Mouse (Mus musculus) testis, postnatal 14 days (tissue): ENCODE results near the gene Basp1.
"Not testable (repeated sequence)": the region's sequence is repeated elsewhere in the genome, so short reads cannot be mapped to it uniquely, and the experiment has no call there.

Experiments used
- DNase-seq: peaks from one replicate; pipeline ENCODE4 v3.0.0; 2021; ENCODE audit warnings: low spot score

Basp1 gene

DNA sequence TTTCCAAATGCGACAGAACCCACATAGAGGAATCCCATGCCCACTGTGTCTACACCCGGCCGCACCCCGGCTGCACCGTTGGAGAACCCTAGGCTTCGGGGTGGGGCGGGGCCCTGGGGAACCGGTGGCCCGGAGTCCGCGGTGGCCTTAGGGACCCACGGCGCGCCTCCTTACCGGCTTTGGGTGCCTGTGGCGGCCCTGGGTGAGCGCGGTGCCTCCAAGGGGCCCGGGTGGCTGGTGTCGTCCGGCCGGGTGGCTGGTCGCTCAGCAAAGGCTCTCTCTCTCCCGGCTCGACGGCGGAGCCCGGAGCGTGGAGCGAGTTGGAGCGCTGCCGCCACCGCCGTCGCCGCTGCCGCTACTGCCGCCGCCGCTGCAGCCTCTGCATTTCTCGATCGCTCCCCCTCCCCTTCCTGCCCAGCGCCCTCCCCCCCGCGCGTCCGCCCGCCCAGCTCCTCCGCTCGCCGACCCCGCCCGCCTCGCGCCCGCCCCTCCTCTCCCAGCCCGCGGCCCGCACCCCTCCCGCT is at the start of gene Basp1:
Gene Basp1 (minus strand): TSS at position 387 of the 524 bp plus-strand sequence.
- peak; percentile 49 for DNase-seq

- not testable (repeated sequence) for DNase-seq
Observed at GRCm38 (mm10) chr15:25463076-25463475, 49.5 kb upstream of the Basp1 start.

DNA sequence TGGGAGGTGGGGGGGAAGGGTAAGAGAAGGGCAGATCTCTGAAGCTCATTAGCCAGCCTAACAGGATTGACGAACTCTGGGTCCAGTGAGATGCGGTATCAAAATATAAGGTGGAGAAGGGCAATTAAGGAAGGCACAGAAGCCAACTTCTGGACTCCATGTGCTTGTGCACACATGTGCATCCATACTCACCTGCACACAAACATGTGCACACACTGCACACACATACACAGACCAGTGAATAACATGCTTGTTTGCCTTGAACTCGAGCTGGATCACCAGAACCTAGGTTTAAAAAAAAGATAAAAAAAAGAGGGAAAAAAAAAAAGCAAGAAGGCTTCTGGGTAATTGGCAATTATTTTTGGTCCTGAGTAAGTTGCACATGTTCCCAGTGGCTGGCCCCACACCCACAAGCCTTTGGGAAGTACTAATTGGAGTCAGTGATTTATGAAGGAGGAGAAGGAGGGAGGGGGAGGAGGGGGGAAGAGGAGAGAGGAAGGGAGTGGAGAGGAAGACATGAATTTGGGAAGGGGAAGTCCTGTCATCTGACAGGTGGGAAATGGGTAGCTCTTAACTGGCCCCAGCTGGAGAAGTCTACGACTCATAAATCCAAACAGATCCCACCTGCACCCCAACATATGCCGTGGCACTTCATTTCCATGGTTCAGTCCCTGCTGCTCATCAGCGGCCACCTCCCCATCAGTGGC is 48.6 kb upstream of the Basp1 start:
- DNase-seq, result no peak

- DNase-seq, result no peak
Observed at GRCm38 (mm10) chr15:25459901-25460300, 46.3 kb upstream of the Basp1 start.

GRCm38 (mm10) chr15:25457421-25457820 is 43.9 kb upstream of the Basp1 start:
- DNase-seq, result no peak

GRCm38 (mm10) chr15:25453538-25453937 is 40.0 kb upstream of the Basp1 start:
- no peak for DNase-seq

DNA sequence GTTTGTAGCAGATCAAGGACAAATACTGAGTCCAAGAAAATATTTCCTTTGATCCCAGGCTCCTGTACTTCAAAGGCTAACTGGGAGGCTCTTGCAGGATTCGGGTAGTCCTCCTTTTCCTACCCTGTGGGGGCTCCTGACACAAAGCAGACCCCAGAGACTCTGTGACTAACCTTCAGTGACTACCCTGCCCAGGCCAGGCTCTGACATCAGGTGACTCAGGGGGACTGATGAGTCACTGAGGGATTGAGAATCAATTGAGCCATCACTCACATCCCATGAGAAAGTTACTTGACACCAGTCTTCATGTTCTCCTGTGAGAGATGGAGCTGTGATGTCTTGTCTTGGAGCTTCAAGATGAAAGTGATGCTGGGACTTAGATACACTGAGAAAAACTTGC is 35.8 kb upstream of the Basp1 start:
- DNase-seq, result no peak

DNA sequence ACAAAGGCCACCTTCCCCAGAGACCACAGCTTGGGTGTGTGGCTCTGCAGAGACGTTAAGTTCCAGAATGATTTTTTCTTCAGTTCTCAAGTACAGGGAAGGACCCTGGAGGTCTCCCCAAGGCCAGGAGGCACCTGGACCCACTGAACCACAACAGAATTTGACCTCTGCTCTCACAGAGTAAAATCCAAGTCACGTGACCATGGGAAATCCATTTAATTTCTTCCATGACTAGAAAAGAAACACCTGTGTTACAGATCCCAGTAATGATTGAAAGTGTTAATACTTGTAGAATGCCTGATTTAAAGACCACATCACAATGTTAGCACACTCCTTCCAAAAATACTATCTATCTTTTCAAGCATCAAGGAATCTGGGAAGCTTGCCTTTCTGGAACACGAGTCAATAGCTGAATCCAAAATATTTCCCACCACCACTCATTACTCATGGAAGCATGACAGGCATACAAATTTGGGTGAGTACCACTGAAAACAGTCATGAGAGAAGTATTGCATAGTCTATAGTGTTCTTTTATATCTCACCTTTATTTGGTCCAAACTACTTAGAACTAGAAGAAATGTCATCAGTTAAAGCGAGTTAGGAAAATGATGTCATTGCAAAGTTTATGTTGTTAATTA is 35.3 kb upstream of the Basp1 start:
- DNase-seq, result no peak

- DNase-seq, result no peak
Observed at GRCm38 (mm10) chr15:25447136-25447535, 33.6 kb upstream of the Basp1 start.

GRCm38 (mm10) chr15:25446155-25446487 is 32.6 kb upstream of the Basp1 start:
- DNase-seq, result no peak

DNA sequence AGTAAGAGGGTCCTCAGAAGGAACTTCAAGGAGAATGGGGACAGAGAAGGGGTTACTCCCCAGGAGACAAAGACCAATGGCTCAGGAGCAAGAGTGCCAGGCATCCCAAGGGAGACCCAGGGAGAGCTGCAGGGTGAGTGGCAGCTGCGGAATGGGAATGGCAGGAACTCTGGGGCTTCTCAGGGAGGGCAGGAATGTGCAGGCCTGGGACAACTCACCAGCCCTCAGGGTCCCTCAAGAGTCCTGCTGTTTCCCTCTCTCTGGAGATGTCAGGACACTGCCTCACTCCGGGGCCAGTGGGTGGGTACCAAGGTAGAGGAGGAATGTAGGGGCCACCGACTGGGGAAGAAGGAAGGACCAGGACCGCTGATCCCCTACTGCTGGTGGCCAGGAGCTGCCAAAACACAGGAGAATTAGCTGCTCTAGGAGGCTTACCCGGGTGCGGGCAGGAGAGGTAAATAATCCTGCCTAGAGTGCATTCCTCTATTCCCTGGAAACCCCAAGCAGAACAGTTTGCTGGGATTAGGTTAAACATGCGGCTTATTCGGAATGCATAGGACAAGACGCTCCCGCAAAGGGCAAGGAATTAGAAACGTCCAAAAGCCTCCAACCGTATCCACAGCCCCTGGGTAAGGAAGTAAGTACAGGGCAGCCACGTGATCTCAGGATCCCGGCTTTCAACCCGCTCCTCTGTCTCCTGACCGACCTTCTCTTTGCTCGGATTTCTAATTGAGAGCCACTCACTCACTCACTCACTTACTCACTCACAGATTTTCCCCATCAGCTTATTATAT is 32.0 kb upstream of the Basp1 start:
- DNase-seq, result no peak

- DNase-seq, result no peak
Observed at GRCm38 (mm10) chr15:25444208-25444607, 30.6 kb upstream of the Basp1 start.

GRCm38 (mm10) chr15:25443140-25443790 is 29.7 kb upstream of the Basp1 start:
- no peak for DNase-seq

DNA sequence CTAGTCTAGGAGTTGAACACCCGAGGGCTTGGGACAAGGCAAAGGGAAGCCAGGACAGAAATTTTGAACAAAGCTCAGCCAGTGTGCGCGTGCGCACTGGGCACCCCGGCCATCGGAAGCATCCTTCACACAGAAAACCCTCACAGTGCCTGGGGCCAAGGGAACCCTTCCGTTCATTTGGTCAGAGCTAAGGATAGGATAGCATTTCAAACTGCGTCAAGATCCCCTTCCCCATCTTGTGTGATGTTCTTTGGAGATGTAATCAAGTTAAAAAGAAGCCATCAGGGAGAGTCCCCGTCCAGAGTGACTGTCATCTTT is 28.3 kb upstream of the Basp1 start:
- DNase-seq, result no peak

- DNase-seq, result peak; percentile 38
Observed at GRCm38 (mm10) chr15:25440991-25441867, 27.7 kb upstream of the Basp1 start.

- DNase-seq, result no peak
Observed at GRCm38 (mm10) chr15:25440317-25440716, 26.8 kb upstream of the Basp1 start.

- DNase-seq, result no peak
Observed at GRCm38 (mm10) chr15:25432341-25432740, 18.8 kb upstream of the Basp1 start.

- no peak for DNase-seq
Observed at GRCm38 (mm10) chr15:25430167-25430566, 16.6 kb upstream of the Basp1 start.

DNA sequence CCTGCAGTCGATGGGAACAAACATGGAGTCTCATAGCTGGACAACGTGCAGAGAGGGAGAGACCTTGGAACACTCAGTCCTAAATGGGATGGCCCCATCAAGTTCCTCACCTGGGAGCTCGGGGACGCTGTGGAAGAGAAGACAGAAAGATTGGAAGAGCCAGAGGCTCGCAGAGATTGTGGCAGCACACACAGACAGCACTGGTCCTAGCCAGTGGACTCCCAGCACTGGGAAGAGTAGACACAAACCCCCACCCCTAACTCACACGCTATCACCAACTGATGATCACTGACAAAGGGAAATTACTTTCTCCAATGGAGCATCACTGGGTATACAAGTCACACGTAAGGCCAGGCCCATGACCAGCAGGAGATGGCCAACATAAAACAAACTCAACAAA is 15.4 kb upstream of the Basp1 start:
- DNase-seq, result no peak

DNA sequence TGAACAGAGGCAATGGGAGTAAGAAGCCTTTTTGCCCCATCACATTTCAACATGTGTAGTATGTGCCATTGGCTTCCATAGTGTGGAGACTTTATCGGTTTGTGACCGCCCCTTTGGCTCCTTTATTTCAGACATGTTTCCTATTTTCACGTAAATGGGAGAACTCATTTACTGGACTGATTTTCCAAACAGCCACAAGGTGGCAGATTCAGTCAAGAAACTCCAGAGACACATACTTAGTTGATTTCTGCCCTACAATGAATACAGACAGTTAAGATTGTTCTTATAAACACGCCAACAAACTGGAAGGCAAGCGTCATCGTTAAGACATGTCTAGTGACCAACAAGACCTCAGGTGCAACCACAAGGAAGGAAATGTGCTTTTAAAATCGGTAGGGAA is 15.0 kb upstream of the Basp1 start:
- DNase-seq, result no peak

GRCm38 (mm10) chr15:25420266-25420665 is 6.7 kb upstream of the Basp1 start:
- DNase-seq, result no peak

DNA sequence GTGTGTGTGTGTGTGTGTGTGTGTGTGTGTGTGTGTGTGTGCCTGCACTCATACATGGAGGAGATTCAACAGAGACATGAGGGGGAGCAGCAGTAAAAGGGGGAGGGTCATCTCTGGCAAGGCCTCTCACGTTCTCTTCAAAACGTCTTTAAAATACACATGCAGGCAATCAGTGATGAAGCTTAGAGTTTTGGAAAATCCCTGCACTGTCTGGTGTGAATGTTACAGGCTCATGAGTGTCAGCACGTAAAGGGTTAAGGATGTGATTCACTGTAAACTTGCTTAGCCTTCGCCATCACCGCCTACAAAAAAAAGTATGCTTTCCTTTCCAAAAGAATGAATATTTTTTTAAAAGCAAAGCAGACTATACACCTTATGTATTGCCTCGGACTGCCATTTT is 2.8 kb upstream of the Basp1 start:
- DNase-seq, result no peak
